Mouse (Mus musculus): ENCODE results near the gene Ppp4c. TPM values are rescaled to one million over a fixed set of nuclear protein-coding genes. Genes with fewer than 3 reads are reported as not detected.
"Not testable (repeated sequence)": the region's sequence is repeated elsewhere in the genome, so short reads cannot be mapped to it uniquely, and the experiment has no call there.

Gene Ppp4c
- total RNA-seq, 1 experiment from 2014 or later, result 94.7 TPM

DNA sequence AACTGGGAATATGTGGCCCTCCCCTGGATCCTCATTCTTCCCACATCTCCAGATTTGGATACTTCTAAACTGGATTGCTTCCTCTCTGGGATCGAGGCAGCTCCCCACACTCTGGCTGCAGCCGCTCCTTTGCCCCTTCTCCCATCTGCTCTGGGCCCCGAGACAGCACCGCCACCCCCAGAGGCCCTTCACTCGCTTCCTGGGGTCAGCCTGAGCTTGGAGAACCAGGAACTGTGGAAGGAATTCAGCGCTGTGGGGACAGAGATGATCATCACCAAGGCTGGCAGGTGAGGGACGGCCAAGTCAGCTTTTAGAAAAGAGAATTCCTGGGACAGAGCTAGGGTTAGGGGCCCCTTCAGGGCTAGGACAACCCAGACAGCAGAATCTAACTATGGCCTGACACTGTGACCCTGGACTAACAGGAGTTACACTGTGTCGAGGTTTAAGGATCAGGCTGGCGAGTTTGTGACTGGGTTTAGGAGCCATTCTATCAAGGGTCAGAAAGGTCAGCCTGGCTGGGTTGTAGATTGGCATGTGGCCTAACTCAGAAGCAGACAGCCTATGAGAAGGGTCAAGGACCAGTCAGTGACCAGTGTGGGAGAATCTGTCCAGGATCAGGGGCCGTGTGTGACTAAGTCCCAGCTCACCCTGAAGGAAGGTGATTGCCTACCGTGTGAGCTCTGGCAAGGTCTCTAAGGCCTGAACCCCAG is 10.5 kb downstream of the Ppp4c start:
- DNase-seq, result no peak

DNA sequence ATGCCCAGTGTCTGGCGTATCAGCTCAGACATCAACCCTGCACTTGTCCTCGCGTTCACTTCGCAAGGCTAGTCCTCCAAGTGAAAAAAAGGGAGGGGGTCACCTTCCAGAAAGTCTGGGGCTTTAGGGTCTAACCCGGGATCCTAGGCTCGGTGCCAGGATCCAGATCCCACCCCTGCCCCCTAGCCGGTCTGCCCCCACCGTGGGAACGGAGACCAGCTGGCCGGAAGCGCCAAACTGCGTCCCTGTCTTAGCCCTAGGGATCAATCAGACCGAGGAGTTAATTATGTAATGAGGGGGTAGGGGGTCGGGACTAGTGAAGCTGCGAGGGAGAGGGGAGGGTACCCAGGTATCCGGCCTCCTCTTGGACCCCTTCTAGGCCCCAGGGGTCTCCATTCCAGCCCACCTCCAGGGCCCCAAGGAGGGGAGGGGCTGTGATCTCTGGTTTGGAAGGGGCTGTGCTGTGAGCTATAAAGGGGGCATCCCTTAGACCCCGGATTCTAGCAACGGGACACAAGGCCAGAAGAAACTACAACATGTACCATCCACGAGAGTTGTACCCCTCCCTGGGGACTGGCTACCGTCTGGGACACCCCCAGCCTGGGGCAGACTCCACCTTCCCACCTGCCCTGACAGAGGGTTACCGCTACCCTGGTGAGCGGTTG is 11.2 kb downstream of the Ppp4c start, which contains the start of gene Tbx6:
TSS of gene Tbx6 (plus strand) at position 513 of the 665 bp plus-strand sequence.
- DNase-seq, result peak; percentile 59

GRCm38 (mm10) chr7:126779983-126780970 is 12.0 kb downstream of the Ppp4c start:
- peak; percentile 95 for DNase-seq

DNA sequence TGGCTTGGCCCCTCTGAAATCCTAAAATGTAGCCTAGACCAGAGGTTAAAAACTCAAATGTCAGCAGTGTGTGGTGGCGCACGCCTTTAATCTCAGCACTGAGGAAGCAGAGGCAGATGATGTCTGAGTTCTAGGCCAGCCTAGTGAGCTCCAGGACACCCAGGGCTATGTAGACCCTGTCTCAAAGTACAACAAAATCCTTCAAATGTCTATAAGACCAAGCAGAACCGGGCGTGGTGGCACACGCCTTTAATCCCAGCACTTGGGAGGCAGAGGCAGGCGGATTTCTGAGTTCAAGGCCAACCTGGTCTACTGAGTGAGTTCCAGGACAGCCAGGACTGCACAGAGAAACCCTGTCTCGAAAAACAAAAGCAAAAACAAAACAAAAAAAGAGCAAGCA is 13.2 kb downstream of the Ppp4c start:
- not testable (repeated sequence) for DNase-seq

- no peak for DNase-seq
Measured at GRCm38 (mm10) chr7:126778147-126778546, 14.1 kb downstream of the Ppp4c start.

DNA sequence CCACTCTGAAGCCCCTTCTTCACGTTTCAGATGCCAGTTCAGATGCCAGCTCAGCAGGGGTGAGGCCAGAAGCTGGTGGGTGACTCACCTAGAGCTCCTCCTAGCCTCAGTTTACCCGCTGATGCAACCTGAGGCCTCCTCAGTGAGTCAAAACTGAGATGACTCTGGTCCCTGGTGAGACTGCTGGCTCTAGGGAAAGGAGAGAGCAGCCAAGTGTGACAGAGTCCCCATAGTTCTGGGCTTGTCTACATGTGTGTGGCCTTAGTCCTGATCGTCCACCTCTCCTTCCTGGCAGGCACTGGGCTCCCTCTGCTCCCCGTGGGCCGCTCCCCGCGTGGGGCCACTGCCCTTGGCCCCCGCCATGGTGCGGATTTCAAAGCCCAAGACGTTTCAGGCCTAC is 14.8 kb downstream of the Ppp4c start:
- peak; percentile 53 for DNase-seq

DNA sequence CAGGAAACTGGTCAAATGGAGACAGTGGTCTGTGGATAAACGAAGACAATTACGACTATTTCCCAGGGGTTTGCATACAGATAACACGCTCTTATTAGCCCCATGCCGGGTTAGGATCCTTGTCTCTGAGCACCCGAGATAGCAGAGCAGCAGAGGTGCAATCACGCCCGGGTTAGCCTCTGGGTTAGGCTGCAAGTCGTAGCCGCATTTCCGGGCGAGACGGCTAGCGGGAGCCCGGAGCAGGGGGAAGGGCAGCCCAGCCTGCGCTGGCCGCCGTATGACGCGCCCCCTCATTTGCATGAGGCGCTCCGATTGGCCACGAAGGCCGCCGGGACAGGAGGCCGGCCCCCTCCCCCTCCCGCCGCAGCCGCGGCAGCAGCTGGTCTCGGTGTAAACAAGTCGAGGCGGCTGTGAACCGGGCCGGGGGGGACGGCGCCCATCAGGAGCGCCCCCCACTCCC is 15.7 kb downstream of the Ppp4c start, which contains the start of gene Ypel3:
TSS of gene Ypel3 (plus strand) at position 358 of the 460 bp plus-strand sequence.
- peak; percentile 98 for DNase-seq

DNA sequence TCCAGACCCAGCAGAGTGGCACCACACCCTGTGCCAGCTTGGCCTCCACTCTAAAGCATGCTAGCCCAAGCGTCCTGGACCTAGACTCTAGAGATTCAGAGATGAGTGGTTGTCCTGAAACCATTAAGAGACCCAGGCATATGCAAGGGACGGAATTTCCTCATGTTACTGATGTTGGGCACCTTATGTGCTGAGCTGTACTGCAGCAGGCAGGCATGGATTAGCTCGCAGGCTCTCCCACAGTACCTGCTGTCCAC is 16.4 kb downstream of the Ppp4c start:
- no peak for DNase-seq

GRCm38 (mm10) chr7:126775185-126775977 is 16.9 kb downstream of the Ppp4c start:
- no peak for DNase-seq

GRCm38 (mm10) chr7:126774463-126774862 is 17.8 kb downstream of the Ppp4c start:
- DNase-seq, result no peak

GRCm38 (mm10) chr7:126773351-126773750 is 18.9 kb downstream of the Ppp4c start:
- DNase-seq, result no peak

GRCm38 (mm10) chr7:126770784-126771183 is 21.5 kb downstream of the Ppp4c start:
- DNase-seq, result no peak

DNA sequence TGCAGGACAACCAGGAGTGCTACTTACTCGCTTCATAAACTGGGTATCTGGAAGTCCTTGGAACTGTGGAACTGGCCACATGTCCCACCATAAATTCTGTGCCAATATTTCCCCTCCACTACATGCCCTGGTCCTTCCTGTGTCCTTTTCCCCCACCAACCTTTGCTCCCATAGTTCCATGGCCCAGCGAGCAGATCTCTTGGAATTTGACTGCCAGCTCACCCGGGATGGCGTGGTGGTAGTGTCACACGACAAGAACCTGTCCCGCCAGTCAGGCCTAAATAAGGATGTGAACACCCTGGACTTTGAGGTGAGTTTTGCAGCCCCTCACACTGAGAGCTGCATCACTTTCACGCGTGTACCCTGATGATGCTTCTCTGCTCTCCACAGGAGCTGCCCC is 25.3 kb downstream of the Ppp4c start:
- no peak for DNase-seq

DNA sequence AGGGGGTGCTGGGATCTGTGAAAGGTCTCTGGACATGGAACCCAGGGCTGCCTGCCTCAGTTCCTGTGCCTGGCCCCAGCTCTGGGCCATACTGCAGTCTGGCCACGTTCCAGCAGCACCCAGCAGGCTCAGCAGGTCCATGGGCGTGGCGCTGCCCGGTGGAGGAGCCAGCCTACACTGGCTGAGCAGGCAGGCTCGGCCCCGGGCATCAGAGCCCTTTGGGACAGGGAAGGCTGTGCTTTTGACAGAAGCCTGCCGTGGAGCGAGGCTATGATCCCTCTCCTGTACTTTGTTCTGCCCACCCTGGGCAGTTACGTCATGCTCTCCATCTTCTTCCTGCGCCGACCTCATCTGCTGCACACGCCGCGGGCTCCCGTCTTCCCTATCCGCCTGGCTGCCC is 26.1 kb downstream of the Ppp4c start, which contains the start of gene Gdpd3:
TSS of gene Gdpd3 (plus strand) at position 134 of the 400 bp plus-strand sequence.
- no peak for DNase-seq

- DNase-seq, result no peak
Measured at GRCm38 (mm10) chr7:126765540-126765939, 26.8 kb downstream of the Ppp4c start.

DNA sequence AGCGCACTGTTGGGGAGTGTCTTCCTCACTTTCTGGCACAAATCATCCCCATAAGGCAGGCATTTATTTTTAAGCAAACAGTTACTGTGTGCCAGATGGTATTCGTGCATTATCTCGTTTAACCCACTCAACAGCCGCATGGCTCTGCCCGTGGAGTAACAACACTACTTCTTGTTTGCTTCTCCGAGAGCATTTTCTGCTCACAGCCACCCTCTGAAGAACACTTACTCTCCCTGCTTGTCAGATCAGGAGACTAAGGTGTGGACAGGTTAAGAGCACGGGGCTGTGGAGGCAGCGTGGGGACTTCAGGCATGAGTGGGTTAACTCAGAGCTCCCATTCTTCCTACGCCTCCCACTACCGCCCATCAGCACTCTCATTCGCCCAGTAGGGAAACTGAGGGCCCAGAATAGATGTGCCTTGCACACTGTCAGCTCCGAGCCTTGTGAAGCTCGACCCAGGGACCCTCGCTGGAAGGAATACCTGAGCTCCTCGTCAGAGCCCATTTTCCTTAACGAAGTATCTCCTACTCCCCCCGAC is 29.8 kb downstream of the Ppp4c start:
- DNase-seq, result no peak

GRCm38 (mm10) chr7:126761529-126762067 is 30.7 kb downstream of the Ppp4c start:
- no peak for DNase-seq

- peak; percentile 56 for DNase-seq
Measured at GRCm38 (mm10) chr7:126760956-126761355, 31.3 kb downstream of the Ppp4c start.

DNA sequence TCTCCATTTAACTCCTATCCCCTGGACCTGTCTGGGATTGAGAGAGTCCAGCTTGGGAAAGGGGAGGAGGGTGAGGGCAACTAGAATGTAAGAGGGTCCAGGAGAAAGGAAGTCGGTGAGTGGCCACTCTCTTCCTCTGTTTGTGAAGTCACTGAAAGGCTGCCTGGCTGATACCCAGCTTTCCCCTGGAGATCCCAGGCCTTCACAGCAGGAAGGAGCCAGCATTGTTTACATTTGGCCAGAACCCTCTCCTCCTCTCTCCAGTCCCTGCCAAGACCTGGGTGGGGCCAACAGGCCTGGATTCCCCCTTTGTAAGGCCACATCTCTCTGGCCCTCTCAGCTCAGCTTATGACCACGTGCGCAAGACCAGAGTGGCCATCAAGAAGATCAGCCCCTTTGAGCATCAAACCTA is 31.9 kb downstream of the Ppp4c start:
- peak; percentile 73 for DNase-seq

DNA sequence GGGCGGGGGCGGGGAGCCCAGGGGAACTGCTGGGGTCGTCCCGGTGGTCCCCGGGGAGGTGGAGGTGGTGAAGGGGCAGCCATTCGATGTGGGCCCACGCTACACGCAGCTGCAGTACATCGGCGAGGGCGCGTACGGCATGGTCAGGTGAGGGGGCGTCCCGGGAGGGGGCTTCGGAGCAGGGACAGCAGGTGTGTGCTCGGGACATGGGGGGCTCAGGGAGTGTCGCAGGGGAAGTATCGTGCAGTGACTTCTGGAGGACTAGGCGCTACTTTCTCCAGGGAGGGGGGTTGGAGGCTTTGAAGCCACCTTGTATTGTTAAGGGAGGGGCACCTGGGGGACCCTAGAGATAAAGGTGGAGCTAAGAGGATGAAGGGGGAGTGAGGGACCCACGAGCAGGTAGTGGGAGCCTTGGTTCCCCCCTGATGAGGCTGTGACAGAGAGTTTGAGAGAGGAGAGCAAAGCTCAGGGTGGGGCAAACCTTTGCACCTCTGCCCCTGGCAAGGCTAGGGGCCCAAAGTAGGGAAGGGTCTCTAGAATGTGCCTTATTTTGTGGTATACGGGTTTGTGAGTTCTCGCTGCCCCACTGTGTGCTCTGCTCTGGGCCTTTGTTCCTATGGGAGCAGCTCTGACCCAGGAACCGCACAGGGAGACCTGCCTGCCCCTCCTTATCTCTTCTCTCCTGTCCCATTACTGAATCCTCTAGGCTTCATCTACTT is 32.5 kb downstream of the Ppp4c start:
- no peak for DNase-seq

All from adrenal gland, postnatal 14 days (tissue).